Mouse (Mus musculus) right cerebral cortex, adult 18-20 months (tissue): Measurements from ENCODE around the gene Mtrex.

Experiments used
- DNase-seq: peaks from one replicate; pipeline ENCODE4 v3.0.0; 2022; ENCODE audit warnings: mixed read lengths

The Mtrex gene

GRCm38 (mm10) chr13:112927287-112928001 is at the start of gene Mtrex, which contains the start of gene Dhx29:
TSS of gene Mtrex (minus strand) at chr13:112927398.
TSS of gene Dhx29 (plus strand) at chr13:112927454.
- peak; percentile 99 for DNase-seq

- no peak for DNase-seq
Observed at GRCm38 (mm10) chr13:112976720-112977119, 49.5 kb upstream of the Mtrex start.

DNA sequence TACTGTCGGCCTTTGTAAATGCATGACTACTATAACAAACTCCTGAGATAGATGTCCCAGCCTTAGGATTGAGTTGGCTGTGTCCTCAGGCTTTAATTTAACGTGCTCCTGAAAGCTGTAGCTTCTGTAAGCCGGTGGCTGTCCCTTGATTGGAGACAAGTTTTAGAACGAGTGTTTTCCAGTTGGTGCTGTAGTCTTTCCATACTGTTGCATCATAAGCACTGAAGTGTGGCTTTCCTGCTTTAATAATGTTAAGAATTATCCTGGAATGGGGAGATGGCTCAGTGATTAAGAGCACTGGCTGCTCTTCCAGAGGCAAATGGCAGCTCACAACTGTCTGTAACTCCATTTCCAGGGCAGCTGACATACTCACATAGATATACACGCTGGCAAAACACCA is 40.1 kb upstream of the Mtrex start:
- no peak for DNase-seq

DNA sequence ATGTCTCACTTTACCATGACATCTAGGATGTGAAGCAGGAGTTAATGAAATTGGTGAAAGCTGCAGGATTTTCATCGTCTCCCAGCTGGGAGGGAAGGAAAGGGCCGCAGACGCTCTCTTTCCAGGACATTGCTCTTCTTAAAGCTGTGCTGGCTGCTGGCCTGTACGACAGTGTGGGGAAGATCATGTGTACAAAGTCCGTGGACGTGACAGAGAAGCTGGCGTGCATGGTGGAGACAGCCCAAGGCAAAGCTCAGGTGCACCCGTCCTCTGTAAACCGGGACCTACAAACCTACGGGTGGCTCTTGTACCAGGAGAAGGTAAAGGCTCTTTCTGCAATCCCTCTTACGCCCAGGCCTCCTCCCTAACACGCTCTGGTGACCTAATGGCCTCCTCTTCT is 37.2 kb upstream of the Mtrex start:
- no peak for DNase-seq

DNA sequence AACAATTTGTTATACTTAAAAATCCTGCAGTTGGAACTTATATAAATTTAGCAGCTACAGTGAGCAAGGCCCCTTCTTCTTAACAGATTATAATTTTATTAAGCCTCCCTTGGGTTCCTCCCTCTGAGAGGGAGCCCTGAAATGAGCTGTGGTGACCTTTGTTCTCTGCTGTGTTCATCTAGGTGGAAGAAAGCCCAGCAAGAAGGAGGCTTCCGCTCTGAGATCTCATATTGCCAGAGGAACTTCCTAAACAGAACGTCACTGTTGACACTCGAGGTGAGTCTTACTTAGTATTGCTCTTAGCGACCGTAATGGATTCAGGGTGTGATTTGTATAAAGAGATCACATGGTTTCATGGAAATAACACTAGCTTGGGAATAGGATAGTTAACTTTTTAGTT is 35.9 kb upstream of the Mtrex start:
- DNase-seq, result no peak

GRCm38 (mm10) chr13:112954067-112954466 is 26.9 kb upstream of the Mtrex start:
- DNase-seq, result no peak

DNA sequence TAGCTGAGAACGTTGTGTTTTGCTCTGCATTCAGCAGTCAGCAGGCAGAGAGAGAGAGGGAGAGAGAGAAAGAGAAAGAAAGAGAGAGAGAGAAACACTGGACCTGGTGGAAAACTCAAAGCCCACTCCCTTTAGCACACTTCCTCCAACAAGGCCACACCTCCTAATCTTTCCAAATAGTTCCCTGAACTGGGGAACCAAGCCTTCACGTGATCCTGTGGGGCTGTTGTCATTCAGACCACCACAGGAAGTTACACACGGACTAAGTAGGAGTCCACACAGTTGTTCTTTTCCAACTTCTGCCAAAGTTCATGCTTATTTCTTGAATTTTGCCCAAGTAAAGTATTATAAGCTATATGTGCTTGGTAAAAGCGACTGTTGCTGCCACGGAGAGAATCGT is 18.7 kb upstream of the Mtrex start:
- DNase-seq, result no peak

- peak; percentile 38 for DNase-seq
Observed at GRCm38 (mm10) chr13:112945312-112945711, 18.1 kb upstream of the Mtrex start.

DNA sequence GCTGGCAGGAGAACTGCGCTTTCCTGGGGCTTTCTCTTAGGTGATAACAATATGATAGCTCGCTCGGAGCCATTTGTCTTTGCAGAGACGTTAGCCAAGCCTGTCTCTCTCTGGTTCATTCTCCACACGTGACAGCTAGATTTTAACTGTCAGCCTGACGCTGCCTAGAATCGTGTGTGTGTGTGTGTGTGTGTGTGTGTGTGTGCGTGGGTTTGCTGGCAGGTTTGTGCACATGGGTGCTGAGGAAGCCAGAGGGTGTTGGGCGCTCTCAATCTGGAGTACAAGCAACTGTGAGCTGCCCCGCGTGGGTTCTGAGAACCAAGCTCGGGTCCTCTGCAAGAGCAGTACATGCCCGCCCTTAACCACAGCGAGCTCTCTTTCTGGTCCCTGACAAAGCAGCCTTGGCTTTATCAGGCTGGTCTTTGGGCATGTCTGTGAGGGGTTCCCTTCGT is 14.7 kb upstream of the Mtrex start:
- peak; percentile 36 for DNase-seq

DNA sequence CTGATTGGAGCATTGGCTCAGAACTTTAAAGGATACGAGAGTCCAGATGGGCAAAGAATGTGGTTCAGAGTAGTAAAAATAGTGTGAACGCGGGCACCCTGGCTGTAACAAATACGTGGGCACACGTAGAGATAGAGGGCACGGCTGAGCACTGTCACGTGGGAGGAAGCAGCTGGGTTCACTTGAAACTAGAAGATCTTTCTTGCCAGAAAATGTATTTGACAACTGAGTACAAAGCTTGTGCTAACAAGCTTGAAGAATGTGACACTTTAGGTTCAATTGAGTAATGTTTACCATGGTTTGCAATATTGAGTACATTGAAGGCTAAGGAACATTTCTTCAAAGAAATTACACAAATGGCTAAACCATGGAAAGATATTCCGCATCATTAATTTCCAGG is 10.9 kb upstream of the Mtrex start:
- no peak for DNase-seq

DNA sequence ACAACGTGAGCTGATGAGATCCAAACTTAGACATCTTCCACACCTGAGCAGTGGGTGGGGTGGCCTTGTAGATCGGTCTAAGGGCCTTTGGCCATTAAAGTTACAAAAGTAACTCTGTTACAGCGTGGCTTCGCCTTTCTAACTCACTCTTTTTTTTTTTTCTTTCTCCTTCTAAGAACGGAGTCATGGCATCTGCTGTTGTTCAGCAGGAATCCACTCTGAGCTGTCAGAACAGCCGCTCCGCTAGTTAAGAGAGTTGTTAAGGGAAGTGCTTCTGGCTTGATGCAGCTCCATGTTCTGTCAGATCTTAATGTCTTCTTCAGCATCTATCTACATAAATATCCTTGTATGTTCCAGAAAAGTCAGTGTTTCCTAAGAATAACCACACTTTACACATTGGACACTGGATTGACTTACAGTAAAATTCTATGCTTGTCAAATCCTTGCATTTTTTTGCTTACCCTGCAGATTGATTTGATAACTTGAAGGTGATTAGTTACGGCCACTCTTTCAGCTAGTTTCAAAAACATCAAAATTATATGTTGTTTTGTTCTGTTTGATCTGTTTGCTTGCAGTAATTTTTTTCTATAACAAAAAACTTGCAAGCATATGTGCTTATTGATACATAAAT is 955 bp upstream of the Mtrex start:
- DNase-seq, result no peak

DNA sequence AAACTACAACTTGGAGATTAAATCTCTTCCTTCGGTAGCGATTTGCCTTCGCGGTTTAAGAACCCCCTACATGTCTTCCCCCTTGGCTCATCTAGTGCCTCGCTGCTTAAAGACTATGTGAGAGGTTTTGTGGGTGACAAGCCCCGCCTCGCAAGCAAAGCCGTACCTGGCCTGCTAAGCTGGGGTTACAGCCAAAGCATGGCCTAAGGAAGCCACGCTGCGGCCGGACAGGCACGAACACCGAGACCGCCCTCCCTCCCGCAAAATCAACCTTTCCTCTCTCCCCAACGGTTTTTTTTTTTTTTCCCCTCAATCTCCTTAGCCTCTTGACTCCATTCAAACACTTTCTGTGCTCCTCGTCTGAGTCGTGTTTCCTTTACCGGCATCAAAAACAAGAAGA is 402 bp downstream of the Mtrex start:
- DNase-seq, result no peak

- DNase-seq, result no peak
Observed at GRCm38 (mm10) chr13:112925976-112926375, 1.2 kb downstream of the Mtrex start.

- no peak for DNase-seq
Observed at GRCm38 (mm10) chr13:112925266-112925665, 1.9 kb downstream of the Mtrex start.

DNA sequence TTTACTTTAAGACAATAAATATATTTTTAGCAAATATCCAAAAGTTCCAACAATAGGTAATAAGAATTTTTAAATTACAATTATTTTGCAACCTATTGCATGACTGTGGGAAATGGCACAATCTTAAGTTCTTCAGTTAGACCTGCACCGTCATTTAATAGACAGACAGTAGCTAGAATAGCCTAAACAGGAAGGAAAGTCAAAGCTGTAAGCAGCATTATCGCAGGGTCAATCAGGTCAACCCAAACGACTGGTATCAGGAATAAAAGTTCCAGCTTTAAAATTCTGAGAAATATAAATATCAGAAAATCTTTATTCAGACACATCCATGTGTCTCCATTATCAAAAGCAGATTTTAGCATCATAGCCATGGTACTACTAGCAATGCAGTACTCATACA is 6.3 kb downstream of the Mtrex start:
- DNase-seq, result no peak

- DNase-seq, result no peak
Observed at GRCm38 (mm10) chr13:112919141-112919865, 7.9 kb downstream of the Mtrex start.

- DNase-seq, result peak; percentile 9
Observed at GRCm38 (mm10) chr13:112910434-112910833, 16.8 kb downstream of the Mtrex start.

DNA sequence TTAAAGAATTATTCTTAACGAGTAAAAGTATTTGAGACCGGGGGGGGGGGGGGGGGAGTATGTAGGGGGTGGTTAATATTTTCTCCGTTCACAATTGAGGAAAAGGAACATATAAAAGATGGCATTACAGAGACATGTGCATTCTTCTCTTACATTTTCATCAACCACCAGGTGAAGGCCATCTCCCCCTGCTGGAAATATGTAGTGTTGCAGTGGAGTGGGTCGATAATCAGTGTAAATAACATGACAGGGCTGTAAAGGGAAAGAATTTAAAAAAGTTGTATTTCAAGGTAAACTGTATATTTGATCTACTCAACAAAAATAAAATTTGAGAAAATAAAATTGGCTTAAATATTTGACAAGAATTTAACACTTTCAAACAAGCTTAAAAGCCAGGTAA is 17.5 kb downstream of the Mtrex start:
- peak; percentile 17 for DNase-seq

DNA sequence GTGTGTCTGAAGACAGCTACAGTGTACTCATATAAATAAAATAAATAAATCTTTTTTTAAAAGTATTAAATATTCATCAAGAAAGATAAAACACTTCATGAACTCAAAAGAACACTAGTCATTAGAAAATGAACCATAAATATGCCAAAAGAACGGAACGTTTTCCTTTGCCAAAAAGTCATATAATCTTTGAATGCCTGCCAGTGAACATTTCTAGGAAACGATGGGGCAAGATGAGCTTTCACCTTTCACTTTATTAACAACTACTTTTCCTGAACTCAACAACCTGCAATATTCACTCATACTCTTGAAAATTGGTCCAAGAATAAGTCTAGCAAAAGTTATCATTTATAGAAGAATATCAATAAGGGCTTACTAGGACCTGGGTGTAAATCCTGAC is 25.0 kb downstream of the Mtrex start:
- DNase-seq, result no peak

- no peak for DNase-seq
Observed at GRCm38 (mm10) chr13:112887234-112887633, 40.0 kb downstream of the Mtrex start.

GRCm38 (mm10) chr13:112871500-112872266 is 55.5 kb downstream of the Mtrex start:
- DNase-seq, result no peak

- no peak for DNase-seq
Observed at GRCm38 (mm10) chr13:112870039-112870690, 57.0 kb downstream of the Mtrex start.

DNA sequence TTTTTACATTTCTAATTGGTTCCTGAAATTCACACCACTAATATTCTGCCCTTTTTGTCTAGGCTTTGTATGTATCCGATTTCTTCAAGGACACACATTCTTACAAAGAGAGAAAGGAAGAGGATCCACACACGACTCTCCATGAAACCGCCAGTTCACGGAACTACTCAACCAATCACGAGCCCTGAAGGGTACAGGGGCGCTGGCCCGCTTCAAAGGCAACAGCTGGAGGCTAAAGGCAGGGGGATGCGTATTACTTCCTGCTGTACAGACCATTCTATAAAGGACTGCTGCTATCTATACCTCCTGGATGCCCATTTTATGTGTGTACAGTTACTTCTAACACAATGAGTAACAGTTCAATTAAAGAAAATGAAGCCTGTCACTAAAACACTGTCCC is 59.8 kb downstream of the Mtrex start:
- no peak for DNase-seq
